Mouse (Mus musculus): Measurements from ENCODE around the gene Krt4.
A peak's percentile ranks its signal among the peaks of the same experiment; 100 is the strongest.

Gene Krt4

GRCm38 (mm10) chr15:101924635-101925034 is at the start of gene Krt4:
Krt4 (minus strand) TSS chr15:101924735.
- DNase-seq: no peak

- DNase-seq: peak; percentile 98
Measured at GRCm38 (mm10) chr15:101973414-101974077, 49.0 kb upstream of the Krt4 start.

DNA sequence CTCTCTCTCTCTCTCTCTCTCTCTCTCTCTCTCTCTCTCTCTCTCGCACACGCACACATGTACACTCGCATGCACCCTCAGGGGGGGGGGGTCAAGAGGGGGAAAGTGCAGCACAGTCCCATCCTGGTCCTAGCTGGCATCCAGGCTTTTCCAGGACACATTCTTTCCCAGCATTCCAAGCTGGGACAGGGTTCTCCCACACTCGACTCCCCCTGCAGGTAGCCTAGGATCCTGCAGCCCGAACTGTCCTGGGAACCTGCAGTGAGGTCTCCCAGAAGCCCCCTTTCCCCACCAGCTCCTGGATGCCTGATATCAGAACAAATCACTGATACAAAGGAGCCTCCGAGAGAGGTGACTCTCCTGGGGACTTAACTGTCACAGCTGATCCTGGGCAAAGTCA is 46.0 kb upstream of the Krt4 start:
- peak; percentile 64 for DNase-seq

DNA sequence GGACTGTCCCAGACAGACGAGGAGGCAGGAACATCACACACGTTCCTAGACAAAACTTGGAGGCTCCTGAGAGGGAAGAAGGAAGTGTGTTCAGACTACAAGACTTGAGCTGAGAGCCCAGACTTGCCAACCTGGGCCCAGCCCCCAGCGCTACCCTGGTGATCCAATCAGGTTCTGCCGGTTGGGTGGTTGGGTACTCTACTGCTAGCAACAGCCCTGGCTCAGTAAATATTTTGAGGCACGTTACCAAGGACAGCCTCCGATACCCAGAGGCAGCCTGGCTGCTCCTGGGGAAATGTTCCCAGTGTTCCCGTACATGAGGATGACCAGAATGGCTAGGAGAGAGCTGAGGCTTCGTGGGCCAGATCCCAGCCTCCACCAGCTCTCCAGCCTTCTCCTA is 42.3 kb upstream of the Krt4 start:
- no peak for DNase-seq

GRCm38 (mm10) chr15:101958891-101959290 is 34.4 kb upstream of the Krt4 start:
- DNase-seq: no peak

DNA sequence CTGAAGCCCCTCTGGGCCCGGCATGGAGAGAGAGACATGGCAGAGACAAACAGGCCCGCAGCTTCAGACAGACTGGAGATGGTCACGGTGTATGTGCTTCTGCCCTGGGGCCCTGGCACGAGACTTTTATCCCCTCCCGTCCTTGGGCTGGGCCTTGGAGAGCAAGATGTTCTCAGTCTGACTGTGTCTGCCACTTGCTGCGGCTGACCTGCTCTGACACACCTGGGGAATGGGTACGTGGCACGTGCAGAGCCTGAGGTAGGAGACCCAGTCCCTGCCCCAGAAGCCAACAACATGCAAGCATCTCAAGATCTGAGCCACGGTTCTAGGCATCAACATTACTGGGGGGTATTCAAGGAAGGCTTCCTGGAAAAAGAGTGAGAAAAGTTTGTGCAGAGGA is 29.7 kb upstream of the Krt4 start, which contains the start of gene Krt78:
Gene Krt78, minus strand, starts transcription at position 101 of the 400 bp plus-strand sequence.
- no peak for DNase-seq

GRCm38 (mm10) chr15:101952733-101953474 is 28.4 kb upstream of the Krt4 start:
- no peak for DNase-seq

DNA sequence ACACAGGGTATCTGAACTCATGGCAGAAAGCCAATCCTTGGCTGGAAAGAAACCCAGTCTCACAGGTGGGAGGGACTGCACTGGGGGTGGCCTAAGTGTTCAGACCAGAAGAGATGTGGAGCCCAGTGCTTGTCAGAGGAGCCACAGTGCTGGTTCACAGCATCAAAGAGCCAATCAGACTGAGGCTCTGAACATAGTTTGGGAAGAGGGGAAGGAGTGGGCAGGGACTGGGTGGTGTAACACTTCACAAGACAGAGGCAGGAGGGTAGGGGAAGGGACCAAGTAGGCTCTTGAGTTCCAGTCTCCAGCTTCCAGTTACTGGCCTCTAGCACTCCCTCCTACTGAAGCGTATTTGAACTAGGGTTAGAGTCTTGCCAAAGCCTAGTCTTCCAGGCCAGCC is 20.9 kb upstream of the Krt4 start:
- no peak for DNase-seq

DNA sequence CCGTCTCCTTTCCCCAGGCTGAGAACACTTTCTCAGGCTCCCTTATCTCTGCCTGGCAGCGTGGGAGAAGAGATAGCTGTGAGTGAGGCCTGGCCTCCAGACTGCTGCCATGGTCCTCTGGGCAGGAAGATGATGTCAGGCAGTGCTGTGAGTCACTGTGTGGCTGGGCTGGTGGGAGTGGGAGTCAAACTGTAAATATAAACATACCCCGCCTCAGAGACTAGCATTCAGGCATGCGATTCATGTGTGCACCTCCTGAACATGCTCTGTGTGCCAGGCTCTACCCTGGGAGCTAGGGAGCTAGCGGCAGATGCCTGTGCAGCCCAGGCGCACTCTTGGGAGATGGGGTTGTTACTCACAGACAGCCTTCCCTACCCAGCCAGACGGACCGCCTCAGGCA is 17.4 kb upstream of the Krt4 start:
- DNase-seq: no peak

DNA sequence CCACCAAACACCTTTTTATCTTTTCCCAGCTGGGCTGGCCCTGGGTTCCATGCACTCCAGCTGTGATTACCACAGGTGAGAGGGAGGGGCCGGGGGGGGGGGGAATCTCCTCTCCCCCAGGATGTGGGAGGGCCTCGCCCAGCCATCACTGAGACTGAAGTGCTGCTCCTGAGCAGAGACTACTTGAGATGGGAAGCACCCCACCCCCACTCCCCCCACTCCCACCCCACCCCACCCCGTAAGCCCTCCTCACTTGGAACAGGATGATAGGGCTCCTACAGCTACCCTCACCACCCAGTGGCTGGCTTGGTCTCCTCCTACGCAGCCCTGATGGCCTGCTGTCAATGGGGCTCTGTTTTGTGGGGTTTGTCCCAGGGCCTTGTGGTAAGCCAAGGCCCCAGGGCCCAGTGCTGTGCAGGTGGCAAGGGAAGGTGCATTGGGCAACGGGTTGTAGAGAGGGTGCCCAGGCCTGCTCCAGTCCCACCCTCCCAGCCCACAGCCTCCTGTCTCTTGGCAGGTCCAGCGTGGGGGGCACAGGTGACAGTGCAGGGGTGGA is 15.8 kb upstream of the Krt4 start, which contains the start of gene Krt79:
Gene Krt79, minus strand, starts transcription at position 51 of the 556 bp plus-strand sequence.
- no peak for DNase-seq

DNA sequence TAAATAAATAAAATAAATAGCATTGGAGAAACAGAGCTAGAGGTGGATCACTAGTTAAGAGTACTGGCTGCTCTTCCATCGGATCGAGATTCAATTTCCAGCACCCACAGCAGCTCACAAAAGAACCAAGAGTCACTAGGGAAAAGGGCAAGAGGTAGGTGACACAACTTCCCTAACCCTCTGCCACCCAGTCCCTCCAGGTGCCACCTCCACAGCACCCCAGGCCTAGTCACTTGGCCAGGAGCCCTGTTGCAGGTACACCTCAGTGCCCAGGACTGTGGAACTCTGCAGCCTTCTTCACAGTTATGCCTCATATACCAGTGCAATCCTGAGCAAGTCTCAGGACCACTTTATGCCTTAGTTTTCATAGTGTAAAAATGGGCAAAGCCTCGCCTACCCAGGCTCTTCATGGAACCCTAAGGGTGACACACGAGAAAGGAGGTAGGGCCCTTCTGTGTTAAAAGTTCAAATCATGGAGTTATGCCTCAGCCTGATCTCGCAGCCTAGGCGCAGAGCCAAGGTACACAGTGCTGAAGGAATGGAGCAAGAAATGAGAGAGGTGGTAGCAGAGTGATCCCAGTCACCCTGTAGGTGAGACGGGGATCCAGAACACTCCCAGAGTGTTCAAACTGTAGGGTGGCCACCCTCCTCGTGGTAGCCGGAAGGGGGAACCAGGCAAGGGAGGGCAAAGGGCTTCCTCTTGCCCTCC is 14.2 kb upstream of the Krt4 start:
- DNase-seq: no peak

DNA sequence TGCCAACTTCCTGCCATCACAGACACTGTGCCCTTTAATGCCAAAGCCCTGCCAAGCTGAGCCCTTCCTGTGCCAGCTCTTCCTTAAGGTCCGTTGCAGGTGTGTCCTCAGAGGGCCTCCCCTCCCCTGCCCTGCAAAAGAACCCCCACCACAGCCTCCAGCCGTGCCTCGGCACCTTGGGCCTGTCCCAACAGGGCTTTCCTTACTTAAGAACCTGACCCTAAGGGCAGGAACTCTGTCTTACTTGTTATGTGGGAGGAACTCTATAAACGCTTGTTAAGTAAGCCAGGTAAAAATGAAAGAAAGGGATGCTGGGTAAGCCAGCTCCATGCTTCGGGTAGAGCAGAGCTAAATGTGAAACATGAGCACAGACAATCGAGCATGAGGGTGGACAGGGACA is 8.5 kb upstream of the Krt4 start:
- DNase-seq: no peak

GRCm38 (mm10) chr15:101929666-101930065 is 5.1 kb upstream of the Krt4 start:
- peak; percentile 54 for DNase-seq

DNA sequence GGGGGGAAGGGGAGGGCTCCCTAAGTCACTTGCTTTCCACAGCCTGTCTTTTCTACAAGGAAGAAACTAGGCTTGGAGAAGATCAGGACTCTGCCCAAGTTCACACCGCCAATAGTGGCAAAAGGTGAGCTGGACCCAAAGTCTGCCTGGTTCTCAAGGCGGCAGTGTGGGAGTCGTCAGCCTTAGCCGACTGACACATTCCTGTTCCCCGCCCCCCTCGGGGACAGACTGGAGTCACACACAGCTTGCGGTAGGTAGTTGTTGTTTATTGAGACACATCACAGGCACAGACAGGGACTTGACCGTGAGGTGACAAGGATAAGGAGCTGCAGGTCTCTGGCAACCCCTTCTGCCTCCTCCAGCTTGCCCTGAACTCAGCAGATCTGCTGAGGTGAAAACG is 4.6 kb upstream of the Krt4 start:
- no peak for DNase-seq

DNA sequence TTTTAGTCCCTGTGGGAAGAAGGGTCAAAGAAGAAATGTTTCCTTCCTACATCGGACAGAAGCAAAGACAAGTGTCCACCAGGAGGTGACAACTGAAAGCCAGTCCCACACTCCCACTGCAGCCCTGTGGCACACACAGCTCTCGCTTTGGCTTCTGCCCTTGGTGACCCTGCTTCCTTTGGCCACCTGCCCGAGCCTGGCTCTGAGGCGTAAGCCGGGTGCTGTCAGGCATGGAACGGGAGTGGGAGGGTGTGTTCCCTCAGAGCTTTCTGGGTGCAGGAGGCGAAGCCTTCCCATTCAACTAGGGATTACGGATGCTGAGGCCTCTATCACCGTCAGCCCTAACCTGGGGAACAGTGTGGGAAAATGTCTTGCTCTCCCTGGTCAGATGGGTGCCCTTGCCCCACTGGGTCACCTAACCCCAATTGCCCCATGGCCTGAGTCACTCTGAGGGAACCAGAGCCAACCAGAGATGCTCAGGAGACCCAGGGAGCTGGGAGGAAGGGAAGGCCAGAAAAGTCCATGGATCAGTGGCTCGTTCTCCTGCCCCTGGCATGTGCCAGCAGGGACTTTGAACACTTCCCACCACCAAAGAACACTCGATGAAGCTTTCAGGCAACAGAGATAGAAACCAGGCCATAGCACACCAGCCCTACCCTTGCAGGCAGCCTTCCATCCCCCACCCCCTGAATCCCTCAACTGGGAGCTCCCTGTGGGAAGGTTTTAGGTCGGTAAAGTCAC is 3.0 kb upstream of the Krt4 start:
- peak; percentile 83 for DNase-seq

DNA sequence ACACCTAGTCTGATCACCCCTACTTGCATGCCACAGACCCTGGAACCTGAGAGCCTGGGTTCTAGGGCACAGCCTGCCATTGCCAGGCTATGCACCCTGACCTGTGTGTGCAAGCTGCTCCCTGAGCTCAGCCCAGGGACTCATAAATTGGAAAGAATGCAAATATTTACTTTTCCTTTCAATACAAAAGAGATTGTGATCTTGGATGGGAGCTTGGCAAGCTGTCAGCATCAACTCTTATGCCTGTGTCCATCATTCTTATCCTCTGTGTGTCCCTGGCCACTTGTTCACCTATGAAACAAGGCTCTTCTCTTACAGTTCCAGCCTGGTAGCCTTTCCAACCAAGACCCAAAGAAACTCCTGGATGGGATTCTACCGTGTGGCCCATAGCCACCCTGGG is 506 bp upstream of the Krt4 start:
- DNase-seq: no peak

GRCm38 (mm10) chr15:101922296-101922695 is 2.2 kb downstream of the Krt4 start:
- DNase-seq: no peak

GRCm38 (mm10) chr15:101916072-101916471 is 8.5 kb downstream of the Krt4 start:
- DNase-seq: no peak

GRCm38 (mm10) chr15:101904849-101905248 is 19.7 kb downstream of the Krt4 start:
- no peak for DNase-seq

DNA sequence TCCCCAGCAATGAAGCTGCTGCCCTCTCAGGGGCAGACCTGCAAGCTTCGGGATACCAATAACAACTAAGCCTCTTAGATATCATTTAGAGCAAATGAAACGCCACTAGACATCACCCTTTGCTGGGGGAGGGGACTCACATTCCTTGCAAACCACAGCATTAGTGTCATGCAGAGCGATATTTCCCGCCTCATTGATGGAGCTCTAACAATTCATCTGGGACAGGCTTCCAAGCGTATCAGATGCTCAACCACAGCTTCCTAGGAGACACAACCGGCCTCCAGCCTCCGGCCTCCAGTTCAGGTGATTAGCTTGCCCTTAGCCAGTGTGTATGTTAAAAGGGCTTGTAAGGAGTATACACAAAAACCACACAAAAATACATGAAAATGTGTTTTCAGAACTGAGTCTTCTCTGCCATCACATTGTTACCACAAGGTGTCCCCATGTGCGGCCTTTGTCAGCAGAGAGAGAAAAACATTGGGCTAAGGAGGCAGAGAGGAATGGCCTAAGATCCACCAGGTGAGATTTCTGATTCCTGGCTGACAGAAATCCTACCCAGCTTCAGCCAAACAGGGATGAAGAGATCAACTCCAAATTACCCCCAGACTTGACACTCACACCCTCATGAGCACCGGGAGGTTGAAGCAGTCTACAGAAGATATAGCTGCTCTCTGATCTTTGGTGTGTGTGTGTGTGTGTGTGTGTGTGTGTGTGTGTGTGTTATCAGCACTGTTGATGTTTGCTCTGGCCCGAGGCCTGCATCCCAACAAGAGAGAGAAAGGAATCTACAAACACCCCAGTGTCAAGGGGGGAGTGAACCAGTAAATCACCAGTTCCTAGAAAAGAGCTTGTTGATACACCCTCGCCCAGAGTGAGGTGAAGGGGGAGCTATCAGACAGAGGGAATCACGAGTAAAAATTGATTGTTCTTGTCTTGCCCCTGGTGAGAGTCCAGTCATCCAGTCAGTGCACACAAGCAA is 22.1 kb downstream of the Krt4 start:
- peak; percentile 12 for DNase-seq

GRCm38 (mm10) chr15:101895216-101895615 is 29.3 kb downstream of the Krt4 start:
- DNase-seq: no peak

Data from kidney, adult 18-20 months (tissue).